Mouse (Mus musculus) testis, adult 2 months (tissue): ENCODE measurements at regions not wholly inside any gene's neighbourhood (a gene's known extent, or its start where the extent isn't known, plus 50 kb on each side); places are given as distances from the start of the nearest gene placed in this dataset.

Experiments used
- H3K27ac ChIP-seq: fragments of 200-500 bp; 2 replicates; pipeline ENCODE4 v1.5.1; 2012; ENCODE audit warnings: low read depth, low read length; ENCODE audit not compliant: control insufficient read depth, insufficient read depth
- H3K27me3 ChIP-seq: fragments of 200-500 bp; 2 replicates; pipeline ENCODE4 v1.6.1; 2012; ENCODE audit warnings: mild to moderate bottlenecking, low read length, moderate library complexity; ENCODE audit not compliant: control insufficient read depth, insufficient read depth
- H3K36me3 ChIP-seq: fragments of 200-500 bp; 2 replicates; pipeline ENCODE4 v1.6.1; 2012; ENCODE audit warnings: mild to moderate bottlenecking, low read length; ENCODE audit not compliant: control insufficient read depth, insufficient read depth
- H3K4me1 ChIP-seq: fragments of 200-500 bp; 2 replicates; pipeline ENCODE4 v1.6.1; 2012; ENCODE audit warnings: low read length; ENCODE audit not compliant: control insufficient read depth, insufficient read depth
- H3K4me3 ChIP-seq: fragments of 200-500 bp; 2 replicates; pipeline ENCODE4 v1.5.1; 2012; ENCODE audit warnings: low read depth, mild to moderate bottlenecking, low read length, moderate library complexity, mixed read lengths; ENCODE audit not compliant: control insufficient read depth
- CTCF ChIP-seq: fragments of 200-500 bp; IDR thresholded peaks from 2 replicates; pipeline ENCODE4 v1.5.1; 2012; ENCODE audit warnings: low read depth, mild to moderate bottlenecking, inconsistent platforms, low read length, moderate library complexity; ENCODE audit not compliant: control insufficient read depth, insufficient read depth, insufficient replicate concordance
- POLR2A ChIP-seq: fragments of 200-500 bp; IDR thresholded peaks from 2 replicates; pipeline ENCODE4 v1.6.1; 2012; ENCODE audit warnings: low read depth, mild to moderate bottlenecking, inconsistent platforms, low read length, moderate library complexity; ENCODE audit not compliant: control insufficient read depth

DNA sequence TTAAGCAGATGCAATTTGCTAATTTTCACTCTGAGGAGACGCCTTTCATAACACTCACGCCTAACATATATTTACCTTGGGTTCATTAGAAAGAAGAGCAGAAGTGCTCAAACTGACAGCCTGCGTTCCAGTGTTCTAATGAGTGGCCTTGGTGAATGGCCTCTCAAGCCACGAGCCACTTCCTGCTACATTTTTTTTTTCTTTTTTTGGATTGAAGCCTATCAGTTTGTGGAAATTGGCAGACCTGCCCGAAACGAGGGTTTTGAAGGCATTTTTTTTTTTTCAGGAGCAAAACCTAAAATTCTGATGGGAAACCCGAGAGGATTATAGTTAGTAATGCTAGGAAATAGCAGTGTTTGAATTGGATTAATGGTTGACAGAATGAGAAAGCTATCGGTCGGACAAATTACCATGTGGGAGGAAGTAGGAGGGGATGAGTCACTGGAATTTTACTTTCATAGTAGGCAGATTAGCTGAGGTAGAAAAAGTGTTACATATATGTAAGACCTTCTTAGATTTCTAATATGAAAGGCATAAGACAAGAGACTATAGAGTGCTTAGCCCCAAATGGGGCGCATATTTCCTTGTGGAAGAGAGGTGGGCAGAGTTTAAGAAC lies 113.7 kb upstream of the Cwc22 start:
- no peak overlapping the region for H3K4me3 ChIP-seq
- H3K4me1 ChIP-seq, result peaks cover 2% of the 10 kb centered on the region; the same call in 1 of the 2 replicates
- H3K27ac ChIP-seq, result no peak overlapping the region
- TF ChIP-seq POLR2A, result no peak
- TF ChIP-seq CTCF, result no peak
- H3K27me3 ChIP-seq, result no peaks in the 10 kb centered on the region
- no peaks in the 10 kb centered on the region for H3K36me3 ChIP-seq

DNA sequence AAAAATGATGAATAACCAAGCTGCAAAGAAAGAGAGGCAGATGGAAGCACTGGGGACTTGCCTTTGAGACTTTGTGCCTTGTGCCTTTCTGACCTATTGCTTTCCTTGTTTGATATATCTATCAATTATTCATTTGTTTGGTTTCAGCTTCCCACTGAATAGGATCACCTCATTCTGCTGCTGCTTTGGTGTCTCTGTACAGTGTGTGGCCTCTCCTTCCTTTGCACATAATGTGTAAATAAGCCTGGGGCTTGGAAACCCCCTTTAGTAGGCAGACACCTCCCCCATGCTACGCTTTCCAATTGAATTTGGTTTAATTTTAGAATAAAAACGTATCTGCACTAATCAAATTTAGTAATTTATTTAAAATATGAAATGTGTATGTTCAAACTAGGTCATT lies 112.8 kb upstream of the Cwc22 start:
- Histone ChIP-seq H3K27ac (no peak overlapping the region), H3K36me3 (no peaks in the 10 kb centered on the region), H3K27me3 (no peaks in the 10 kb centered on the region), H3K4me1 (peaks cover 2% of the 10 kb centered on the region; the same call in 1 of the 2 replicates), H3K4me3 (no peak overlapping the region)
- TF ChIP-seq CTCF, result no peak
- no peak for TF ChIP-seq POLR2A

DNA sequence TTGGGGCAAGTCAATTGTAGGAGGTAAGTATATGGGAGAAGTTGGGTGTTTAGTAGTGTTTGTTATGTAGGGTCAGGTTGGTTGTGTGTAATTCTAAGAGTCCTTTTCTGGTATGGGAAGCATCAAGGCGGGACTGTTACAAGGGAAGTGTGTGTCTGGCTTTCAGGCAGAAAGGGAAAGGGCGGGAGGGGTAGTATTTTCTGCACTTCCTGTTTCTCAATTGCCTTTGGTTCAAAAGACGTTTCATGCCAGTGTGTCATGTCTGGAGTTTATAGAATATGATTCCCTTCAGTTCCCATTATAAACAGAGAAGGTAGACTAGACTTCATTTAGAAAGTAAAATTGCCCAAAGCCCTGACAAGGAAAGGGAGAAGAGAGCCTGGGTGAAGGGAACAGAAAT lies 107.7 kb upstream of the Cwc22 start:
- no peaks in the 10 kb centered on the region for H3K36me3 ChIP-seq
- no peak for TF ChIP-seq CTCF
- TF ChIP-seq POLR2A, result no peak

DNA sequence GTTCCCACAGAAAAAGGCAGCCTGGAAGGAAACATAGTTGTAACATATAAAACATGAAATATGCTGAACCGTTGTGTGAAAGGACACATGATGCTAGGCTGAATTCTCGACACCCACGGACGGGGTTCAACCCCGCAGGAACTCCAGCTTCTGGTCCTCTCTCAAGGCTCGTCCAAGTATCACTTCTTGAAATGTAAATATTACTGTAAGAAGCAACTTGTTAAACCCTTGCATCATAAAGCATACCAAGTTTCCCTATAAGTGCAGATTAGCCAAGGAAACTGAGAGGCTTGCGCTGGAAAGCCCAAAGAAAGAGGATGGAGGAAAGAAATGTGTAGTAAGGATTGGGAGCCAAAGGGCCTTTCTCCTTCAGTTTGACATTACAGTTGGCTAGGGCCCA lies 104.4 kb upstream of the Cwc22 start:
- Histone ChIP-seq H3K4me3 (peak overlapping the region; percentile 71), H3K4me1 (peaks cover 4% of the 10 kb centered on the region; the same call in 1 of the 2 replicates), H3K36me3 (no peaks in the 10 kb centered on the region), H3K27me3 (no peaks in the 10 kb centered on the region), H3K27ac (no peak overlapping the region)
- TF ChIP-seq POLR2A (no peak), CTCF (no peak)

More for the DNA sequence above, 107.7 kb upstream of the Cwc22 start:
- Histone ChIP-seq H3K4me1 (peaks cover 3% of the 10 kb centered on the region; the same call in 1 of the 2 replicates), H3K27ac (no peak overlapping the region), H3K4me3 (no peak overlapping the region), H3K27me3 (no peaks in the 10 kb centered on the region)

DNA sequence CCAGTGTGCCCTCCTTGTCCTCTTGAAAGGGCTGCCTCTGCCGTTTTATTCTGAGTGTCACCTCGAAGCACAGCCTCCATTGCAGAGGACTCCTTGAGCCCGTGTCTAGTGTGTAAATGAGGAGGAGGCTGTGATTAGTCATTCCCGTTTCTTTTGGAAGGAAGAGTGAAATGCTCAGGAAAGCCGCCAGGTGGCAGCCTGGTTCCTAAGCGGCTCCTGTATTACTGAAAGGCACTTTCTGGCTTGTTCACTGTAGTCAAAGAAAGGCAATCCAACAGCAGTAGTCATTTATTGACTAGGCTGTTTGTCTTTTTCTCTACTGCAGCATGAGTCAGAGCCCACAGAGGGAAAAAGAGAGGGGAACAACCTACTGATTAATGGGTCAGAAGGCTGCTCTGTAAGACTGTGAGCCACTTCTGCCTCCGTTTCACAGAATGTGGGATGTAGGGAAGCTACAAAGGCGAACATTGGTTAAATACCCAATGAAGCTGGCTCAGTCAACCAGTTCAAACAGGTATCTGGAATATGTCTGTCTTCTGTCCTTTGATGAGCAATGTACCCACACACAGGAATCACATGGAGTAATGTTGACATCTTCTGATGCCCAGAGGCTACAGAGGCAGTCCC lies 103.2 kb upstream of the Cwc22 start:
- TF ChIP-seq CTCF, result peak; percentile 54; the same call in 1 of the 2 replicates
- TF ChIP-seq POLR2A, result no peak
- H3K27me3 ChIP-seq, result no peaks in the 10 kb centered on the region
- no peak overlapping the region for H3K27ac ChIP-seq
- no peaks in the 10 kb centered on the region for H3K36me3 ChIP-seq
- peak overlapping the region; percentile 78 for H3K4me3 ChIP-seq
- peaks cover 4% of the 10 kb centered on the region; the same call in 1 of the 2 replicates for H3K4me1 ChIP-seq

DNA sequence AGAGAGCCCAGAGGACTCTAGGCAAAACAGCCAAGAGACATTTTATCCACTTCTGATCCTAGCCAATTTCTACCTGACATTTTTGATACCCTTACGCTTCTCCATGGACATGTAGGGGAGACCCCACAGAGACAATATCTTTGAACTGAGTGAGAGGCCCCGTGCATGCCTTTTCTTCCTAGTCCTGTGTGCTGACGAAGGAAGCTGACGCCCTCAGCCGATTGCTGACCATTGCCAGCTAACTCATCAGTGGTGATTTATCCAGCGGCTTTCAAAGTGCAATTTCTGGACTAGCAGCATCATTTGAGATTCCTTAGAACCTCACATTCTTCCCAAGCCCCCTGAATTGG lies 102.5 kb upstream of the Cwc22 start:
- Histone ChIP-seq H3K4me3 (peak overlapping the region; percentile 78), H3K36me3 (no peaks in the 10 kb centered on the region), H3K27me3 (no peaks in the 10 kb centered on the region), H3K27ac (no peak overlapping the region), H3K4me1 (peaks cover 4% of the 10 kb centered on the region; the same call in 1 of the 2 replicates)
- no peak for TF ChIP-seq CTCF
- TF ChIP-seq POLR2A, result no peak

DNA sequence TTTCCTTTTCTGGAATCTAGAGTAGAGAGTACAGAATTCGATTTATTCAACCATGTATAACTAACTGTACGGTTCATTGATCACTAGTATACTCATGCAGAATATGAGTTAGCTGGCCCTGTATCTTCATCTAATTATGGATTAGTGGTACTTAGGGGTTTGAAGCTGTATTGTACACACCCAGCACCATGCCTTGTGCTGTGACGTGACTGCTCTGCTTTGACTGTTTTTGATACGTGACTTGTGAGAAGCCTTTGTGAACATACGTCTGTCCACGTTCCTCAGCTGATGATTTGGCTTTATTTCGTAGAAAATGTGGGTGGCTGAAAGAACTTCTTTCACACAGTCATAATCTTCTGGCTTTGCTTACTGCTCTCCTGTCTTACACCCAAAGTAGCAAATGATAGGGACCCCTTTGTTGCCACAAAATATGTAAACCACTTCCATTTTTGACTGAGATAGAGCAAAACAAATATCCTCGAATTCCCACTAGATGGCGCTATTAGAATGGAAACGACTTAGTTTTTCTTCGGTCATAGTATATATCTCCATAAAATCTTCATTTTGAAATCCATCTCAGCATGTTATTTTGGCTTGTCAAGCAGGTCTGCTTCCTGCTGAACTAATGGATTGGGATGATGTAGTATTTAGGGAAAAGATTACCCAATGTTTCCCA lies 102.0 kb upstream of the Cwc22 start:
- H3K27ac ChIP-seq, result no peak overlapping the region
- H3K4me3 ChIP-seq, result no peak overlapping the region
- H3K4me1 ChIP-seq, result peaks cover 4% of the 10 kb centered on the region; the same call in 1 of the 2 replicates
- H3K36me3 ChIP-seq, result no peaks in the 10 kb centered on the region
- H3K27me3 ChIP-seq, result no peaks in the 10 kb centered on the region
- TF ChIP-seq CTCF (peak; percentile 11; the same call in 1 of the 2 replicates), POLR2A (no peak)
